Mouse (Mus musculus) lung, postnatal 0 days (tissue): ENCODE results near the gene Srrm3.

ENCODE experiments used
- CTCF ChIP-seq: IDR thresholded peaks from 2 replicates; pipeline ENCODE4 v1.5.1; 2016; ENCODE audit warnings: antibody characterized with exemption, mild to moderate bottlenecking
- EP300 ChIP-seq: IDR thresholded peaks from 2 replicates; pipeline ENCODE4 v1.6.1; 2016; ENCODE audit warnings: antibody characterized with exemption, mild to moderate bottlenecking, control low read depth

DNA sequence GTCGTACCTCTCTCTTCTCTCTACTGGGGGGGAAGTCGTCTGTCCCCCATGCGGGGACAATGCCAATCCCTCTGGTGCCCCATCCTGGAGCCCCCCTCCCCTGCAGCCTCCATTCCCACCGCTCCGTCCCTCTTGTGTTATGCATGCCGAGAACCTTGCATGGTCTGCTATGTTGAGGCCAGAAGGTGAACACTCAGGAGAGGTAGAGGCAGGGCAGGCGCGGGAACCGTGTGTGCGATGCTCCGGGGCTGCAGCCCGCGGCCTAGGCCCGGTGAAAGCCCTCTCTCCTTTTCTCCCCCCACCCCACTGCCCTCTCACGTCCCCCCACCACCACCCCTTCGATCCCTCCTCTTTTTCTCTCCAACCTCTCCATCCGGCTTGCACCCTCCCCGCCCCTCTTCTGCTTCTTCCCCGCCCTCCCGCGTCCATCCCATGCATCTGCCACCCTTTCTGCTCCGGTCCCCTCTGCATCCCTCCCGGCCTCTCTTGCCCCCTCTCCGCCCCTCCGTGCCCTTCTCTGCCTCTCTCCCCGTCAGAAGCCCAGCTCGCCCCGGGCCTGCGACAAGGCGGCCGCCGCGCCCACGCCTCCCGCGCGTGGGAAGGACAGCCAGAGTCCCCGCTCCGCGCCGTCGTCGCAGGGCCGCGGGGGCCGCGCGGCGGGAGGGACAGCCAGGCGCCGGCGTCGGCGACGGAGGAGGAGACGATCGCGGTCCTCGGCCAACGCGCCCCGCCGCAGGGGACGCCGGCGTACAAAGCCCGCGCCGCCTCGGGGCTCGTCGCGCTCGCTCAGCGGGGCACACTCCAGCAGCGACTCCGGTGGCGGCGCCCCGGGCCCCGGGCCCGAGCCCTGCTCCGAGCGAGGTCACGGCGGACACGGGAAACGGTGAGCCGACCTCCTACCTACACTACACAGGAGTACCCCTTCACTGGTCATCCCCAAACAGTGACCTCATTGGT, 61.2 kb downstream of the Srrm3 start:
- TF ChIP-seq CTCF: no peak
- TF ChIP-seq EP300: no peak
